Mouse (Mus musculus) bone marrow macrophage, adult 2 months (primary cell): ENCODE results near the gene Rnf26.

Source experiments
- CTCF ChIP-seq: IDR thresholded peaks from 2 replicates; pipeline ENCODE4 v1.5.1; 2012; ENCODE audit warnings: low read depth, mild to moderate bottlenecking, low read length, moderate library complexity
- POLR2A ChIP-seq: IDR thresholded peaks from 2 replicates; pipeline ENCODE4 v1.6.1; 2012; ENCODE audit warnings: mild to moderate bottlenecking, low read depth, low read length, borderline replicate concordance

- TF ChIP-seq CTCF (no peak), POLR2A (no peak)
Observed at GRCm38 (mm10) chr9:44070844-44071231, 42.5 kb downstream of the Rnf26 start.
